Mouse (Mus musculus): ENCODE measurements around the gene Apoh. TPM values are rescaled to one million over a fixed set of nuclear protein-coding genes. Genes with fewer than 3 reads are reported as not detected.

Gene Apoh
- polyA plus RNA-seq, 1 experiment = not detected

GRCm38 (mm10) chr11:108424111-108424510, 81.0 kb downstream of the Apoh start:
- H3K9me3 ChIP-seq (ENCODE audit: control insufficient read depth, low read length) = 0 out of 2 replicates have a peak, but pooled peaks cover 2% of the 10 kb centered on the region
- TF ChIP-seq TAL1 (IDR thresholded peaks at IDR 0.05; ENCODE audit: low read length) = no peak
- no peak for TF ChIP-seq GATA1 (IDR thresholded peaks at IDR 0.05; ENCODE audit: low read length)
- peaks cover 11% of the 10 kb centered on the region for H3K4me1 ChIP-seq (ENCODE audit: control insufficient read depth)
- H3K4me3 ChIP-seq (replicated peaks) = no peak overlapping the region
- peaks cover 40% of the 10 kb centered on the region for H3K27me3 ChIP-seq (ENCODE audit: control insufficient read depth)
- no peaks in the 10 kb centered on the region for H3K36me3 ChIP-seq (ENCODE audit: control insufficient read depth)

DNA sequence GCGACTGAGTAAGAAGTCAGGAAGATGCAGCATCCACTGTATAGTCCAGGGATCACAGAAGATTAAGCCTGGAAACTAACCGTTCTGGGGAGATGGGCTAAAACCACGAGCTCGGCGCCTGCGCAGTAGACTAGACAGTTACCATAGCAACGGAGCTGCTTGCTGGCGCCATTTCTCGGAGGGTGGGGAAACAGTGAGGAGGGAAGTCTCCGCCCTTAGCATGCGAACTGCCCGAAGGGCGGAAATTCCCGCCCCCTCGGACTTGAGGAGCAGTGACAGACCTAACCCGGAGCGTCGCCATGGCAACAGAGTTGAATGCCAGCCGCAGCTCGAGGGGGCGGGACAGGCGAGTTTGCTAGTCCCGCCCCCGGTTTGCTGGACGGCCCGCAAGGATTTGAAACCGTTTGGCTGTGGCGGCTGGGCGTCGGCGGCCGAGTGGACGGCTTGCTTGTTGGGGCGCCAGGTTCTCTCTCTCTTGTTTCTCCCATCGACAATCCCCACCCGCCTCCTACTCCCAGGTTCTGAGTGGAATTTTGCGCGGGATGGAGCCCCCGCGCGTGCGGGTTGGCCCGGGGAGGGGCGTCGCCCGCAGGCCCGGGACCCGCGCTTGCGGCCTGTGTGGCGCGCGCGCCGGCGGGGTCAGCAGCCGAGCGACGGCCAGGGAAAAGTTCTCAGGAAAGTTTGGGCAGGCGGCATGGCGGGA, 81.9 kb downstream of the Apoh start, which contains the start of gene Cep112:
Gene Cep112, plus strand, starts transcription at position 304 of the 703 bp plus-strand sequence.
- H3K4me3 ChIP-seq (replicated peaks) = peak within 1 kb of the TSS; percentile 56
- no peaks in the 10 kb centered on the region for H3K36me3 ChIP-seq (ENCODE audit: control insufficient read depth)
- H3K27me3 ChIP-seq (ENCODE audit: control insufficient read depth) = peaks cover 40% of the 10 kb centered on the region
- peaks cover 11% of the 10 kb centered on the region for H3K4me1 ChIP-seq (ENCODE audit: control insufficient read depth)
- no peak for TF ChIP-seq TAL1 (IDR thresholded peaks at IDR 0.05; ENCODE audit: low read length)
- no peak for TF ChIP-seq GATA1 (IDR thresholded peaks at IDR 0.05; ENCODE audit: low read length)
- 0 out of 2 replicates have a peak, but pooled peaks cover 2% of the 10 kb centered on the region for H3K9me3 ChIP-seq (ENCODE audit: control insufficient read depth, low read length)

DNA sequence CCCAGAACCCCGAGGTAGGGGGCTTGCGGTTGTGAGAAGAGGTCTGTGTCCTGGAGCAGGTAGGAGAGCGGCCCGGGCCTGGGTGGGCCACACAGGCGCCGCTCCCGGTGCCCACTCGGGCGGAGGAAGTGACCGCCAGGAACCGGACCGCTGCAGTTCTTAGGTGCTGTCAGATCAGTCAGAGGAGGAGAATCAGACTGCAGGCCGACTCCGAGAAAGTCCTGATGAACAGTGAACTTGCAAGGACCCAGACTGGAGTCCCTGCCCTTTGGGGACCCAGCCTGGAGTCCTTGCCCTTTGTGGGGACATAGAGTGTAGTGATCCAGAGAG, 82.4 kb downstream of the Apoh start:
- Histone ChIP-seq H3K27me3 (ENCODE audit: control insufficient read depth) (peaks cover 40% of the 10 kb centered on the region), H3K36me3 (ENCODE audit: control insufficient read depth) (no peaks in the 10 kb centered on the region), H3K4me1 (ENCODE audit: control insufficient read depth) (peaks cover 11% of the 10 kb centered on the region), H3K9me3 (ENCODE audit: control insufficient read depth, low read length) (0 out of 2 replicates have a peak, but pooled peaks cover 2% of the 10 kb centered on the region), H3K4me3 (replicated peaks) (peak overlapping the region; percentile 56)
- TF ChIP-seq TAL1 (IDR thresholded peaks at IDR 0.05; ENCODE audit: low read length) (no peak), GATA1 (IDR thresholded peaks at IDR 0.05; ENCODE audit: low read length) (no peak)

- H3K4me1 ChIP-seq (ENCODE audit: control insufficient read depth) = peaks cover 11% of the 10 kb centered on the region
- TF ChIP-seq TAL1 (IDR thresholded peaks at IDR 0.05; ENCODE audit: low read length) (no peak), GATA1 (IDR thresholded peaks at IDR 0.05; ENCODE audit: low read length) (no peak)
- H3K36me3 ChIP-seq (ENCODE audit: control insufficient read depth) = no peaks in the 10 kb centered on the region
- H3K27me3 ChIP-seq (ENCODE audit: control insufficient read depth) = peaks cover 40% of the 10 kb centered on the region
- 0 out of 2 replicates have a peak, but pooled peaks cover 2% of the 10 kb centered on the region for H3K9me3 ChIP-seq (ENCODE audit: control insufficient read depth, low read length)
- H3K4me3 ChIP-seq (replicated peaks) = no peak overlapping the region
Observed at GRCm38 (mm10) chr11:108426086-108426485, 82.9 kb downstream of the Apoh start.

GRCm38 (mm10) chr11:108427191-108427590, 84.0 kb downstream of the Apoh start:
- Histone ChIP-seq H3K27me3 (ENCODE audit: control insufficient read depth) (peaks cover 40% of the 10 kb centered on the region), H3K9me3 (ENCODE audit: control insufficient read depth, low read length) (0 out of 2 replicates have a peak, but pooled peaks cover 2% of the 10 kb centered on the region), H3K4me1 (ENCODE audit: control insufficient read depth) (peaks cover 11% of the 10 kb centered on the region), H3K36me3 (ENCODE audit: control insufficient read depth) (no peaks in the 10 kb centered on the region), H3K4me3 (replicated peaks) (no peak overlapping the region)
- no peak for TF ChIP-seq GATA1 (IDR thresholded peaks at IDR 0.05; ENCODE audit: low read length)
- no peak for TF ChIP-seq TAL1 (IDR thresholded peaks at IDR 0.05; ENCODE audit: low read length)

DNA sequence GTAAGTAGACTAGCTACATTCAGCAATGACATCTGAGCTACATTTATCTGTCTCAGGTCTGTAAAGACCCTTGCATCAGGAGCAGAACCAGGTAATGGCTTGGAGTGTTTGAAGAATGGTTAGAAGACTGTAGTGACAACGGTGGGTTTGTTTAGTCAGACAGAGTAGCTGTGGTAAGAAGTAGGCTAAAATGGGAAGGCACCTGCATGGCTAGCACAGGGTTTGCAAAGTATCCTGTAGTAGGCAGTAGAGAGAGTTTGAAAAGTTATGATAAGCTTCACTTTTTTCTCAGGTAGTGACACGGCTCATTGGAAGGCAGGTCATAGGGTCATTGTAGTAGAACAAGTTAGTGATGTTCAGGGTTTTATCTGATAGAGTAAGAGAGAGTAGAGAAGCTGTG, 85.9 kb downstream of the Apoh start:
- Histone ChIP-seq H3K9me3 (ENCODE audit: control insufficient read depth, low read length) (0 out of 2 replicates have a peak, but pooled peaks cover 2% of the 10 kb centered on the region), H3K36me3 (ENCODE audit: control insufficient read depth) (no peaks in the 10 kb centered on the region), H3K4me3 (replicated peaks) (no peak overlapping the region), H3K27me3 (ENCODE audit: control insufficient read depth) (peaks cover 28% of the 10 kb centered on the region), H3K4me1 (ENCODE audit: control insufficient read depth) (peaks cover 11% of the 10 kb centered on the region)
- TF ChIP-seq TAL1 (IDR thresholded peaks at IDR 0.05; ENCODE audit: low read length) = no peak
- TF ChIP-seq GATA1 (IDR thresholded peaks at IDR 0.05; ENCODE audit: low read length) = no peak

GRCm38 (mm10) chr11:108443893-108444563, 100.9 kb downstream of the Apoh start:
- H3K4me1 ChIP-seq (ENCODE audit: control insufficient read depth) = no peaks in the 10 kb centered on the region
- no peaks in the 10 kb centered on the region for H3K9me3 ChIP-seq (ENCODE audit: control insufficient read depth, low read length)
- H3K36me3 ChIP-seq (ENCODE audit: control insufficient read depth) = no peaks in the 10 kb centered on the region
- H3K27me3 ChIP-seq (ENCODE audit: control insufficient read depth) = no peaks in the 10 kb centered on the region
- no peak overlapping the region for H3K4me3 ChIP-seq (replicated peaks)
- TF ChIP-seq GATA1 (IDR thresholded peaks at IDR 0.05; ENCODE audit: low read length) = no peak
- TF ChIP-seq TAL1 (IDR thresholded peaks at IDR 0.05; ENCODE audit: low read length) = no peak

GRCm38 (mm10) chr11:108447148-108447547, 104.0 kb downstream of the Apoh start:
- no peaks in the 10 kb centered on the region for H3K27me3 ChIP-seq (ENCODE audit: control insufficient read depth)
- no peak overlapping the region for H3K4me3 ChIP-seq (replicated peaks)
- no peaks in the 10 kb centered on the region; the same call in 1 of the 2 replicates for H3K36me3 ChIP-seq (ENCODE audit: control insufficient read depth)
- peaks cover 3% of the 10 kb centered on the region; the same call in 1 of the 2 replicates for H3K9me3 ChIP-seq (ENCODE audit: control insufficient read depth, low read length)
- no peak for TF ChIP-seq TAL1 (IDR thresholded peaks at IDR 0.05; ENCODE audit: low read length)
- no peak for TF ChIP-seq GATA1 (IDR thresholded peaks at IDR 0.05; ENCODE audit: low read length)
- H3K4me1 ChIP-seq (ENCODE audit: control insufficient read depth) = no peaks in the 10 kb centered on the region

DNA sequence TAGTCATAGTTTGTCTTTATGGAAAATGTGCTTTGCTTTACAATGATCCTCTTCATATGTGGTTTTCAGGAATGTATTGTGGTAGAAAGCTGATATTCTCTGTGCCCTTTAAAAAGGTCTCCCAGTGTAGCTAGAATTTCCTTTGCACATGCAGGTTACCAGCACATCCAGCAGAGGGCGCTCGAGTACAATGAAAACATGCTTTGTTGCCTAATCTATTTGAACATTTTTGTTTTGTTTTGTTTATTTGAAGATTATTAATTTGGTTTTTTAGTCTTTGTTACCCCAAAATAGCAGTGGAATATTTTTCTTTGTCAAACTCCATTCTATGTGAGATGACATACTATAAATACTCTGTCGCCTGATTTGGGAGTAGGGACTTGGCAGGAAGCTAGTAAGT, 106.7 kb downstream of the Apoh start:
- TF ChIP-seq GATA1 (IDR thresholded peaks at IDR 0.05; ENCODE audit: low read length) (no peak), TAL1 (IDR thresholded peaks at IDR 0.05; ENCODE audit: low read length) (no peak)
- no peaks in the 10 kb centered on the region for H3K27me3 ChIP-seq (ENCODE audit: control insufficient read depth)
- H3K36me3 ChIP-seq (ENCODE audit: control insufficient read depth) = no peaks in the 10 kb centered on the region; the same call in 1 of the 2 replicates
- peaks cover 3% of the 10 kb centered on the region; the same call in 1 of the 2 replicates for H3K9me3 ChIP-seq (ENCODE audit: control insufficient read depth, low read length)
- no peaks in the 10 kb centered on the region for H3K4me1 ChIP-seq (ENCODE audit: control insufficient read depth)
- no peak overlapping the region for H3K4me3 ChIP-seq (replicated peaks)

All from erythroblast, embryonic 14.5 days (primary cell).